Mouse (Mus musculus) spleen, adult 2 months (tissue): ENCODE data around the gene Naaladl2.

Experiments
- CTCF ChIP-seq: fragments of 200-500 bp; IDR thresholded peaks from 2 replicates; pipeline ENCODE4 v1.5.1; 2011; ENCODE audit warnings: mild to moderate bottlenecking, inconsistent platforms; ENCODE audit not compliant: insufficient read depth, insufficient read length, insufficient replicate concordance; ENCODE audit errors: extremely low read depth
- POLR2A ChIP-seq: fragments of 200-500 bp; IDR thresholded peaks from 2 replicates; pipeline ENCODE4 v1.6.1; 2011; ENCODE audit warnings: low read depth, low read length, inconsistent platforms

DNA sequence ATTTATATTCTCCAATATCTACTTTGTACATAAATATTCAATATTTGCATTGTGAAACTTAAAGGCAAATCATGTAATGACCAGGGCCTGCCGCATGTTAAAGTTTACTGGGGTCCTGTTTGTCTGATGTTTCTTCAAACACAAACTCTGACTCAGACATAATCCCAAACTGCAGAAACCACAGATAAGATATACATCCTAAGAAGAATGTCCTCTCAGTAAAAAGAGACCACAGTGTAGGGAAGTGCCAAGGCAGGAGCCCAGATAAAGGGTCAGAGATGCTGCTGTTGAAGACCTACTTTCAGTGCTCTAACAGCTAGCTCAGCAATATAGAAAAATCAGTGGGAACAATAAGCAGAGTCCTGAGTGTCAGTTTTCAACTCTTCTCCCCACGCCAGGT lies 201.9 kb downstream of the Naaladl2 start:
- no peak for TF ChIP-seq CTCF
- no peak for TF ChIP-seq POLR2A
